25 mouse cellular contexts compared by ENCODE assay signal in genomic region chr2:119747554-119747953, GRCm38 (mm10). TPM values are rescaled to one million over a fixed set of nuclear protein-coding genes. Genes with fewer than 3 reads are reported as not detected.
DNase-seq lines count a peak whose midpoint lies in the region; ATAC-seq lines count a peak whose summit lies in the region.
"Had no signal": no experiment of that assay in that cellular context is flagged by ENCODE, and none has a peak within 500 bp of the region (broad histone marks: within the 10 kb centered on the region; RNA-seq: fewer than 3 reads in every experiment).

No protein-coding gene starts in this region.

- H3K27ac ChIP-seq in forebrain, embryonic 13.5 days: no peak overlapping the region
- H3K27ac ChIP-seq: forebrain, embryonic 10.5 days; heart, embryonic 13.5 days; hindbrain, postnatal 0 days; neural tube, embryonic 12.5 days had no signal

- H3K4me2 ChIP-seq in forebrain, embryonic 13.5 days: no peak overlapping the region
- H3K4me2 ChIP-seq: heart, embryonic 13.5 days; neural tube, embryonic 12.5 days had no signal

- H3K9me3 ChIP-seq in forebrain, embryonic 13.5 days (replicated peaks): no peaks in the 10 kb centered on the region
- H3K9me3 ChIP-seq: forebrain, embryonic 10.5 days; heart, embryonic 13.5 days; neural tube, embryonic 12.5 days had no signal

- DNase-seq in frontal cortex, postnatal 10 days (ENCODE audit: low spot score in 2 of 2): no peak
- DNase-seq in right cerebral cortex, adult 2 months (ENCODE audit: low spot score in 2 of 2): peak; percentile 70 to 79
- DNase-seq in right cerebral cortex, postnatal 4 days: no peak
- peak; percentile 56 to 87 for DNase-seq in left cerebral cortex, postnatal 14 days (ENCODE audit: low spot score in 2 of 2)
- DNase-seq in telencephalon, adult 2 months (ENCODE audit: low read depth, low spot score): peak; percentile 89
- no peak for DNase-seq in ovary, postnatal 14 days (ENCODE audit: low spot score)
- DNase-seq: adrenal gland, postnatal 25 days; cerebellum, adult 9-10 months; gastrocnemius, postnatal 10 days; heart, adult 18-20 months; heart, postnatal 14 days; kidney, postnatal 36 days; lung, postnatal 4 days; midbrain, embryonic 14.5 days had no signal

- peaks cover 46% of the 10 kb centered on the region for H3K27me3 ChIP-seq in forebrain, embryonic 13.5 days

- H3K4me1 ChIP-seq in forebrain, embryonic 13.5 days: peaks cover 23% of the 10 kb centered on the region

- H3K36me3 ChIP-seq in forebrain, embryonic 13.5 days (ENCODE audit: poor library complexity, severe bottlenecking): no peaks in the 10 kb centered on the region
- H3K36me3 ChIP-seq: forebrain, embryonic 10.5 days; heart, embryonic 13.5 days; neural tube, embryonic 12.5 days had no signal

- peak; percentile 78 for ATAC-seq in frontal cortex, adult (ENCODE audit: low TSS enrichment)
- no peak for ATAC-seq in forebrain, embryonic 13.5 days
- ATAC-seq: hindbrain, postnatal 0 days; intestine, embryonic 16.5 days had no signal

- intact Hi-C loops in left cerebral cortex, postnatal 14 days (cut with DNase I): no loop called here

- H3K4me3 ChIP-seq in forebrain, embryonic 13.5 days: no peak overlapping the region
- H3K4me3 ChIP-seq: forebrain, embryonic 10.5 days; heart, embryonic 13.5 days; neural tube, embryonic 12.5 days had no signal

- 81% methylated on average over 7 of the region's 7 CpGs for WGBS in forebrain, embryonic 13.5 days

- H3K9ac ChIP-seq in forebrain, embryonic 13.5 days: no peak overlapping the region
- H3K9ac ChIP-seq: heart, embryonic 13.5 days; neural tube, embryonic 12.5 days had no signal

RNA-seq across cellular contexts. Expression of gene Itpka, which starts 5.4 kb away (rescaled TPM):
- total RNA-seq in left cerebral cortex, postnatal 14 days (2021): 100 to 1,000 TPM; 171 to 177 TPM
- 0.62 and 0.65 TPM in 2 replicates for polyA plus RNA-seq in forebrain, embryonic 13.5 days (2015; fragmentation: Nextera tagmentation; extraction: Ambion mirVana)
- total RNA-seq: megakaryocyte-erythroid progenitor cell, adult 5-6 weeks had no signal

RNA-seq across cellular contexts. Expression of gene Ltk, which starts 12.7 kb away (rescaled TPM):
- total RNA-seq in left cerebral cortex, postnatal 14 days (2021): 10 to 100 TPM; 12.4 to 13.5 TPM
- 0.13 and 0.14 TPM in 2 replicates for polyA plus RNA-seq in forebrain, embryonic 13.5 days (2015; fragmentation: Nextera tagmentation; extraction: Ambion mirVana)
- total RNA-seq: gastrocnemius, postnatal 10 days; heart, postnatal 14 days; liver, adult 2 months; megakaryocyte-erythroid progenitor cell, adult 5-6 weeks had no signal
- polyA plus RNA-seq: embryonic facial prominence, embryonic 11.5 days; limb, embryonic 11.5 days had no signal

RNA-seq across cellular contexts. Expression of gene Rpap1, which starts 39.8 kb away (rescaled TPM):
- 10 to 100 TPM; 17.5 to 18.8 TPM for total RNA-seq in left cerebral cortex, postnatal 14 days (2021)
- 22.7 and 27.5 TPM in 2 replicates for polyA plus RNA-seq in forebrain, embryonic 13.5 days (2015; fragmentation: Nextera tagmentation; extraction: Ambion mirVana)

RNA-seq across cellular contexts. Expression of gene Tyro3, which starts 50.0 kb away (rescaled TPM):
- 100 to 1,000 TPM; 117 to 119 TPM for total RNA-seq in left cerebral cortex, postnatal 14 days (2021)
- polyA plus RNA-seq in forebrain, embryonic 13.5 days (2015; fragmentation: Nextera tagmentation; extraction: Ambion mirVana): 17.1 and 18.7 TPM in 2 replicates
- total RNA-seq: megakaryocyte-erythroid progenitor cell, adult 5-6 weeks had no signal

Comparison
In these comparisons a context has a peak if more than half of its experiments do, and no peak if none do; other contexts are left out.
1. DNase-seq: peak in right cerebral cortex, adult 2 months (2 of 2), left cerebral cortex, postnatal 14 days (2 of 2) and telencephalon, adult 2 months (single experiment); none in frontal cortex, postnatal 10 days (0 of 2), right cerebral cortex, postnatal 4 days (single experiment) and ovary, postnatal 14 days (single experiment).